Comparison of ENCODE assay signal across 23 mouse cellular contexts in genomic region chr1:30805688-30806285, GRCm38 (mm10).
DNase-seq lines count a peak whose midpoint lies in the region; ATAC-seq and TF ChIP-seq lines count a peak whose summit lies in the region.
"Had no signal": no experiment of that assay in that cellular context is flagged by ENCODE, and none has a peak within 500 bp of the region (broad histone marks: within the 10 kb centered on the region; RNA-seq: fewer than 3 reads in every experiment).

No protein-coding gene starts in this region.

- H3K4me2 ChIP-seq in intestine, embryonic 15.5 days (replicated peaks) = no peak overlapping the region
- no peak overlapping the region for H3K4me2 ChIP-seq in intestine, postnatal 0 days (replicated peaks; ENCODE audit: low read depth)
- no peak overlapping the region for H3K4me2 ChIP-seq in kidney, embryonic 16.5 days (replicated peaks; ENCODE audit: low read depth, low read length)
- H3K4me2 ChIP-seq in limb, embryonic 12.5 days = no peak overlapping the region
- H3K4me2 ChIP-seq: embryonic facial prominence, embryonic 12.5 days; embryonic facial prominence, embryonic 15.5 days; heart, embryonic 11.5 days; hindbrain, embryonic 12.5 days; hindbrain, embryonic 15.5 days had no signal

- no peak for DNase-seq in kidney, postnatal 4 days
- no peak for DNase-seq in limb, embryonic 10.5 days (ENCODE audit: low spot score)
- DNase-seq in urinary bladder, postnatal 25 days (ENCODE audit: low spot score) = no peak
- DNase-seq: adrenal gland, adult 2 months; adrenal gland, postnatal 14 days; B cell, adult 2 months; cerebellum, adult 11 months; cerebellum, adult 2 months; cerebellum, adult 9-11 months; cerebellum, postnatal 25 days; forebrain, postnatal 0 days; gastrocnemius, postnatal 25 days had no signal

- H3K9ac ChIP-seq in intestine, embryonic 15.5 days = no peak overlapping the region
- H3K9ac ChIP-seq in intestine, postnatal 0 days (ENCODE audit: low read depth, low read length) = no peak overlapping the region
- no peak overlapping the region for H3K9ac ChIP-seq in kidney, embryonic 16.5 days (replicated peaks; ENCODE audit: low read length)
- H3K9ac ChIP-seq in limb, embryonic 12.5 days (replicated peaks) = no peak overlapping the region
- H3K9ac ChIP-seq: embryonic facial prominence, embryonic 12.5 days; embryonic facial prominence, embryonic 15.5 days; forebrain, postnatal 0 days; hindbrain, embryonic 12.5 days; hindbrain, embryonic 15.5 days had no signal

- WGBS in intestine, embryonic 15.5 days = 59% methylated on average over 11 of the region's 11 CpGs
- WGBS in intestine, postnatal 0 days = 56% methylated on average over 11 of the region's 11 CpGs
- WGBS in kidney, embryonic 16.5 days = 63% methylated on average over 11 of the region's 11 CpGs
- WGBS in limb, embryonic 12.5 days = 64% methylated on average over 11 of the region's 11 CpGs
- 85% methylated on average over 11 of the region's 11 CpGs for WGBS in limb, embryonic 10.5 days

- no peaks in the 10 kb centered on the region for H3K9me3 ChIP-seq in intestine, embryonic 15.5 days
- no peaks in the 10 kb centered on the region for H3K9me3 ChIP-seq in intestine, postnatal 0 days (ENCODE audit: control insufficient read depth)
- no peaks in the 10 kb centered on the region for H3K9me3 ChIP-seq in kidney, embryonic 16.5 days (ENCODE audit: low read length)
- no peaks in the 10 kb centered on the region for H3K9me3 ChIP-seq in limb, embryonic 12.5 days
- no peaks in the 10 kb centered on the region for H3K9me3 ChIP-seq in limb, embryonic 10.5 days (replicated peaks)
- H3K9me3 ChIP-seq: embryonic facial prominence, embryonic 12.5 days; embryonic facial prominence, embryonic 15.5 days; hindbrain, embryonic 12.5 days; hindbrain, embryonic 15.5 days had no signal

- peak; percentile 34; the same call in 1 of the 2 replicates for ATAC-seq in intestine, embryonic 15.5 days
- ATAC-seq in intestine, postnatal 0 days = no peak; the same call in 1 of the 2 replicates
- ATAC-seq in kidney, embryonic 16.5 days (ENCODE audit: low FRiP score, low TSS enrichment) = peak; percentile 57; the same call in 1 of the 2 replicates
- peak; percentile 56; the same call in 1 of the 2 replicates for ATAC-seq in limb, embryonic 12.5 days (ENCODE audit: insufficient number of reproducible peaks, insufficient read depth, low FRiP score, low TSS enrichment, low read depth)
- ATAC-seq: forebrain, embryonic 14.5 days; forebrain, postnatal 0 days had no signal

- no peak overlapping the region for H3K4me3 ChIP-seq in intestine, embryonic 15.5 days (replicated peaks)
- no peak overlapping the region for H3K4me3 ChIP-seq in intestine, postnatal 0 days (ENCODE audit: low read depth, low read length)
- no peak overlapping the region for H3K4me3 ChIP-seq in kidney, embryonic 16.5 days (ENCODE audit: low read length)
- H3K4me3 ChIP-seq in limb, embryonic 12.5 days (replicated peaks) = no peak overlapping the region
- H3K4me3 ChIP-seq in limb, embryonic 10.5 days = no peak overlapping the region
- H3K4me3 ChIP-seq: embryonic facial prominence, embryonic 12.5 days; embryonic facial prominence, embryonic 15.5 days; hindbrain, embryonic 12.5 days; hindbrain, embryonic 15.5 days had no signal

- no peaks in the 10 kb centered on the region for H3K27me3 ChIP-seq in intestine, embryonic 15.5 days (replicated peaks)
- H3K27me3 ChIP-seq in intestine, postnatal 0 days (replicated peaks; ENCODE audit: control insufficient read depth, insufficient read depth, low read length) = no peaks in the 10 kb centered on the region
- H3K27me3 ChIP-seq in kidney, embryonic 16.5 days (ENCODE audit: insufficient read depth, low read length) = no peaks in the 10 kb centered on the region
- no peaks in the 10 kb centered on the region for H3K27me3 ChIP-seq in limb, embryonic 12.5 days
- no peaks in the 10 kb centered on the region for H3K27me3 ChIP-seq in limb, embryonic 10.5 days (ENCODE audit: low read depth, poor library complexity, severe bottlenecking)
- H3K27me3 ChIP-seq: CH12.LX; embryonic facial prominence, embryonic 12.5 days; embryonic facial prominence, embryonic 15.5 days; hindbrain, embryonic 12.5 days; hindbrain, embryonic 15.5 days had no signal

- no peak overlapping the region for H3K27ac ChIP-seq in intestine, embryonic 15.5 days
- no peak overlapping the region for H3K27ac ChIP-seq in intestine, postnatal 0 days (ENCODE audit: low read depth, low read length)
- H3K27ac ChIP-seq in kidney, embryonic 16.5 days (ENCODE audit: low read length) = no peak overlapping the region
- H3K27ac ChIP-seq in limb, embryonic 12.5 days = no peak overlapping the region
- no peak overlapping the region for H3K27ac ChIP-seq in limb, embryonic 10.5 days
- H3K27ac ChIP-seq: embryonic facial prominence, embryonic 12.5 days; embryonic facial prominence, embryonic 15.5 days; hindbrain, embryonic 12.5 days; hindbrain, embryonic 15.5 days had no signal

- TF ChIP-seq CTCF in intestine, postnatal 0 days (IDR thresholded peaks at IDR 0.05; ENCODE audit: low read depth) = no peak

- H3K4me1 ChIP-seq in intestine, embryonic 15.5 days (replicated peaks) = no peaks in the 10 kb centered on the region
- no peaks in the 10 kb centered on the region for H3K4me1 ChIP-seq in intestine, postnatal 0 days (replicated peaks; ENCODE audit: control insufficient read depth, insufficient read depth, low read length)
- no peaks in the 10 kb centered on the region for H3K4me1 ChIP-seq in kidney, embryonic 16.5 days (ENCODE audit: insufficient read depth, low read length)
- H3K4me1 ChIP-seq in limb, embryonic 12.5 days (replicated peaks) = no peaks in the 10 kb centered on the region
- H3K4me1 ChIP-seq in limb, embryonic 10.5 days = no peaks in the 10 kb centered on the region
- H3K4me1 ChIP-seq: embryonic facial prominence, embryonic 12.5 days; embryonic facial prominence, embryonic 15.5 days; hindbrain, embryonic 12.5 days; hindbrain, embryonic 15.5 days had no signal

- peaks cover 28% of the 10 kb centered on the region for H3K36me3 ChIP-seq in intestine, embryonic 15.5 days
- peaks cover 53% of the 10 kb centered on the region for H3K36me3 ChIP-seq in intestine, postnatal 0 days (ENCODE audit: control insufficient read depth, insufficient read depth)
- H3K36me3 ChIP-seq in kidney, embryonic 16.5 days (ENCODE audit: insufficient read depth, low read length) = peaks cover 53% of the 10 kb centered on the region
- H3K36me3 ChIP-seq in limb, embryonic 12.5 days = peaks cover 71% of the 10 kb centered on the region
- peaks cover 82% of the 10 kb centered on the region for H3K36me3 ChIP-seq in limb, embryonic 10.5 days
